Mouse (Mus musculus) mesoderm, embryonic 11.5 days (tissue): ENCODE data around the gene Sgo2a.
A peak's percentile ranks its signal among the peaks of the same experiment; 100 is the strongest.
"Not testable (repeated sequence)": the region's sequence is repeated elsewhere in the genome, so short reads cannot be mapped to it uniquely, and the experiment has no call there.

Experiments used
- DNase-seq: peaks from one replicate; pipeline ENCODE4 v3.0.0-alpha.2; 2012; ENCODE audit warnings: low read depth, low spot score

The Sgo2a gene

GRCm38 (mm10) chr1:58031160-58031769 lies 35.5 kb downstream of the Sgo2a start:
- DNase-seq = peak; percentile 82

DNA sequence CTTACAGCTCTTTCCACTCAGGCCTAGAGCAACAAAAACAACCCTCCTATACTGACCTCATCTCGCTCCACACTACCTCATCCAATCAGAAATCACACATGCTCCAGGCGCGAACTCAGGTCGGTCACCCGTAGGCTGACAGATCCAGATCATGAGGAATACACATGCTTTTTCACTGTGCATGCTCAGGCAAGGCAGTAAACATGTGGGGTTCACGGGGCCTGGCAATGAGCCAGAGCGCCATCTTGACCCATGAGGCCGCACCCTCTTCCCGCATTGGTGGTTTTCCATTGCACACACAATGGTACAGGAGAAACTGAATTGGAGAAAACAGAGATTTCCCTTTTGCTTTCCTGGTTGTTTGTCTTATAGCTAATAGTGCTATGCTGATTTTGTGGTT lies 41.5 kb downstream of the Sgo2a start:
- DNase-seq = not testable (repeated sequence)

GRCm38 (mm10) chr1:58045076-58045475 lies 49.3 kb downstream of the Sgo2a start:
- DNase-seq = no peak

GRCm38 (mm10) chr1:58045546-58045945 lies 49.8 kb downstream of the Sgo2a start:
- DNase-seq = no peak

GRCm38 (mm10) chr1:58046721-58047290 lies 51.0 kb downstream of the Sgo2a start:
- no peak for DNase-seq

GRCm38 (mm10) chr1:58049126-58049525 lies 53.4 kb downstream of the Sgo2a start:
- DNase-seq = no peak

DNA sequence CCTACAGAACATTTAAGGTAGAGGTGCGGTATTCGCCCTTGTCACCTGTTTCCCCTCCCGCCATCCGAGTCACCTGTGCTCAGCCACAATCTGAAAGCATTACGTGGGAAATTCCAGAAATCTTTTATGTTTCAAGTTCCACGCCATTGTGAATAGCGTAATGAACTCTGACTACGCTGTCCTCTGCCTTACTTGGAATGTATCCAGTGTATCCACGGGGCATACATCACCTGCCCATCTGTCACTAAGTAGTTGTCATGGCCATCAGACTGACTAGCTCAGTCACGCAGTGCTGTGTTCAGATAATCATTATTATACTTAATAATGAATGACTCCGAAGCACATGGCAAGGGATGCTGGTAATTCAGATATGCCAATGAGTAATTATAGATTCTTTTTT lies 59.8 kb downstream of the Sgo2a start:
- no peak for DNase-seq

GRCm38 (mm10) chr1:58056074-58056807 lies 60.5 kb downstream of the Sgo2a start:
- no peak for DNase-seq

GRCm38 (mm10) chr1:58056939-58057338 lies 61.2 kb downstream of the Sgo2a start:
- no peak for DNase-seq

- DNase-seq = no peak
Measured at GRCm38 (mm10) chr1:58058846-58059245, 63.1 kb downstream of the Sgo2a start.

DNA sequence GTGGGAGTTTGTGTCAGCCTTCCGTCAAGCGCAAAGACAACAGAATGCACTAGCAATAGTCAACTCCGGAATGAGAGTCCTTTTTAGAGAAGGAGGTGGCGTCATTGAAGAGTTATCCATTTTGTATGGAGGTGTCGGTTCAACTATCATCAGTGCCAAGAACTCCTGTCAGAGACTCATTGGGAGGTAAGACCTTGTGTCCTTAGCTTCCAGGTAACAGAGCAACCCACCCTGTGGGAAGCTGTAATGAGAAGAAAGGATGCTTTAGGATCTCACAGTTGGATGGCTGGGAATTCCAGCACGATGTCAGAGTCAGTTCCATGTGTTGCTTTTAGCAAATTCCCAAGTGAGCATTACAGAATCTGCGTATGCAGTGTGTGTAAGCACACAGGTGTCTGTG lies 66.4 kb downstream of the Sgo2a start:
- DNase-seq = no peak

GRCm38 (mm10) chr1:58065151-58065550 lies 69.4 kb downstream of the Sgo2a start:
- DNase-seq = no peak

- no peak for DNase-seq
Measured at GRCm38 (mm10) chr1:58065606-58066005, 69.8 kb downstream of the Sgo2a start.

- no peak for DNase-seq
Measured at GRCm38 (mm10) chr1:58069181-58069580, 73.4 kb downstream of the Sgo2a start.

DNA sequence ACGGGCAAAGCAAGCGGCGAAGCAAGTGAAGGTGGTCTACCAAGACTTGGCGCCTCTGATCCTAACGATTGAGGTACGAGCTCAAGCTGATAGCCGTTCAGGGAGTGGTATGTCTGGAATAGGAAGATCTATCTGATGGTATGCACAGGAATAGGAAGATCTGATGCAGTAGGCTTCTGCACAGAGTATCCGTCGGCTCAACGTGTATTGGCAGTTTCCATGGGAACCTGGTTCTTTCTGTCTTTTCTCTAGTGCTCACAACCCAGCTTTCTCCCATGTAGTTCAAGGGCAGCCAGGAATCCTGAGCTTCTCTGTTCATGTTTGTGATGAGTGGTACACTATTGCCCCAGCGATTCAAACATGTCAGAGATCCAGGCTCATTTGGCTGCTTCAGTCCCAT lies 74.3 kb downstream of the Sgo2a start:
- no peak for DNase-seq

- no peak for DNase-seq
Measured at GRCm38 (mm10) chr1:58071006-58071405, 75.2 kb downstream of the Sgo2a start.

GRCm38 (mm10) chr1:58071509-58071908 lies 75.7 kb downstream of the Sgo2a start:
- DNase-seq = no peak

DNA sequence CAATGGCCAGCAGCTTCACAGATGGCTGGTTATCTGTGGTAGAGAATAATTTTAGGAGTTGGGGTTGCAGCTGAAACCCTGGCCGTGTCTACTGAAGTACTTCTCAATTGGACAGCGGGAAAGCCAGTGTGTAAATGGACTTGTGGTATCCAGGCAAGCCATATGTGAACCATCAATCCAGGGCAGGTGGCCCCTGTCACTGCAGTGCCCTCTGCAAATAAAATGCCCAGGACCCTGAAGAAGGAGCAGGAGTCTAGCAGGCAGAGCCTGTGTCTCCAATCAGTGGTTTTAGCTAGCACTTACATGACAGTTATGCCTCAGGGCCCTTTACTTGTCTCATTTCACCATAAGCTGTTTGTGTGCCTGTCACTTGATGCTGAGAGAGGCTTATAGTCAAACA lies 76.6 kb downstream of the Sgo2a start:
- no peak for DNase-seq

DNA sequence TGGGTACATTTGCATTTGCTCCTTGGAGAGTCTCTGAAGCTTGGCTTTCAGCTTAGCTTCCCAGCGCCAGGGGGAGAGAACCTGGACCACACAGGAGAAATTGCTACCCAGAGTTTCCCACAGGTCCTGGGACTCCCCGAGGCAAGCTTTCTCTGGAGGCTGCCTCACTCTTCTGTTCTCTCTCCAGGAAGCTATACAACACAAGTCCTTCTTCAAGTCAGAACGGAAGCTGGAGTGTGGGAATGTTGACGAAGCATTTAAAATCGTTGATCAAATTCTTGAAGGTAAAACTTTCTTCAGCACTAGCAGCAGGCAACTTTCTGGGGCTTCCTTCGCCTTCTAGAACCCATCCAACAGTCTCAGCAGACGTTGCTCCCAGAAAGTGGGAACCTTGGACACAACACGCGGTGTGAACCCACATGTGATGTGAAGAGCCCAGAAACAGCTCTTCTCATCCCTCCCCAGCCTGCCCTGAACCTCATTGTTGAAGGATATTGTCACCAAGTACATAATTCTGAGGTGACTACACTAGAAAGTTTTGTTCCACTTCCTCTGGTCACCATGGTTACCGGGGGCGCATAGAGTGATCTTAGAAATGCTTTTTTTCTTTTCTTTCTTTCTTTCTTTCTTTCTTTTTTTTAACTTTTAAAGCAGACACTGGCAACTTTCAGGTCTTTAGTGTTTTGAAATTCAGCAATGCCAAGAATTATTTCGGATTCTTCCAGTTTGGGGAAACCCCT lies 77.4 kb downstream of the Sgo2a start:
- DNase-seq = no peak

GRCm38 (mm10) chr1:58074266-58074665 lies 78.5 kb downstream of the Sgo2a start:
- DNase-seq = no peak
